Mouse (Mus musculus) left cerebral cortex, adult 6 months (tissue): ENCODE data around the gene Prss34. TPM values are rescaled to one million over a fixed set of nuclear protein-coding genes. Genes with fewer than 3 reads are reported as not detected.

Experiments used
- long read RNA-seq, 2 experiments: library from polyadenylated mRNA; unstranded; transcript quantifications; one replicate each; pipeline ENCODE4 v2.0.0; 2019 to 2020
- polyA plus RNA-seq: library from polyadenylated mRNA; unstranded; fragments of <200 nt; fragmentation: Nextera tagmentation; gene quantifications from 2 replicates; pipeline ENCODE4 v1.2.3, GENCODE M21; 2021

The Prss34 gene
- polyA plus RNA-seq, result not detected in 2 replicates
- long read RNA-seq, experiment 1, result 0 reads
- long read RNA-seq, experiment 2, result 0 reads

DNA sequence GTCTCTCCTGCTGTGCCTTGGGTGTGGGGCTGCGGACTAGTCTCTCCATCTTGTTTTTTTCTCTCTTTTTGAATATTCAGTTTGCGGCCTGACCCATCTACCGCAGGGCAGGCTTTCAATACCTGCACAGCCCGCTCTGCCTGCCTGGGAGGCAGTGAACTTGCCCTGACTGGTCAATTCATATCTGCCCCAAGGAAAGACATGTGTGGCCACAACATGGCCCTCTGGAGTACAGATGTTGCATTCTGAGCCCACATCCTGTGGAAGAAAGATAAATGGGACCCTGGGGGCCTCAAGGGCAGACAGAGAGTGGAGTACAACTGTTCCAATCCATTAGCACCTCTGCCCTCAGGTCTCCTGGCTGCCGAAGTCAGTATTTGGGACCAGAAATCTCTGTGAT, at the start of gene Prss34:
Gene Prss34, plus strand, starts transcription at position 301 of the 400 bp plus-strand sequence.

DNA sequence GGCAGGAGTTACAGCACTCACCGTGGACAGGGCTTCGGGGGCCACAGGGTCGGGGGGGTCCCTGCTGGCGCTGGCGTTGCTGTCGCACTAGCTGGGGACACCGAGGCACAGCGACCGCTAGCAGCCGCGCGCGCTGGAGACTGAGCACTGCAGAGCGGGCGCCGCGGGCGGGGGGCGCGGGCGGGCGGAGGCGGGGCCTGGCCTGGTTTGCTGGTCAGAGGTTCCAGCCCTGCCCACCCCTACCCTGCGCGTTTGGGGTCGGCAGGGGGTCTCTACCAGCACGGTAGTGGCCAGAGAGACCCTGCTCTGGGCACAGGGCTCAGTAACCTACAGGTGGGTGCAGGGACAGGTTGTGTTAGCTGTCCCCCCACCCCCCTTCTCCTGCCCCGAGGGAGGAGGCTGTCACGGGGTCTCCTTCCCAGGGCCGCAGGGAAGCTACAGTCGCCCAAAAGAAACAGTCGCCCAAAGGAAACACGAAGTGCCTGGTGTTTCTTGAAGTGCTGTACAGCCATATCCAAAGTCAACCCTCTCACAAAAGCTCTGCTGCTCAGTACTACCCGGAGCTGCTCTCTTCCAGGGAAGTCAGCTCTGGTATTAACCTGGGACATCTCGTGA, 41.9 kb upstream of the Prss34 start, which contains the start of gene Baiap3:
Gene Baiap3, minus strand, starts transcription at position 225 of the 615 bp plus-strand sequence.

DNA sequence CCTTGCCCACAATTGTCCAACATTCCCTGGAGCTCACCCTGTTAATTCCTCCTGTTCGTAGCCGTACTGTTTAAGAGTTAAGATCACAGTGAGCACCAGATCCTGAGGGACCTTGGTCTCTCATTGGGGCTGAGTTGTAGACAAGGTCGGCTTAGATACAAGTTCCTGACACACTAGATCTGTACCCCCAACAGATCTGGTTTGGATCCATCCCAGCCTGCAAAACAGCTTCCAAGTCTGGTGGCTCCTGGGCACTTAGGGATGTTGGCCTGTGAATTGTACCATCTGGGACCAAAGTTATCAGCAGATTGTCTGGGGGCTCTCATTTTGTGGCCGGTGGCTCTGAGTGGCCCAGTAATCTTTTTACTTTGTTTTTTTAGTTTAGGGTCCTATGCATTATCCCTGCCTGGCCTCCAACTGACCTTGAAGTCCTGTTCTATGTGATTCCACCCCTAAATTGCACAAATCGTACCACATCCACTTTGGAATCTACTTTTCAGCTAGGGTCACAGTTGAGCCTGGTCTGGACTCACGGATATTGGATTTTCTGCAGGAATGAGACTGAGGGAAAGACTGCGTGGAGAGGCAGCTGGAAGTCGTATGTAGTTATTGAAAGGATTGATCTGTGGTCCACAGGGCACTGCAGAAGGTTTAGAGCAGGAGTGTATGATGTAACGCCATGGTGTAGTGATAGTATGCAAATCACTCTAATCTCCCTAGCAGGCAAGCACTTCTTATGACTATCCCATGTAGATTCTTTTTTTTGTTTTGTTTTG, 23.4 kb upstream of the Prss34 start, which contains the start of gene Ube2i:
Gene Ube2i, minus strand, starts transcription at position 52 of the 776 bp plus-strand sequence.

DNA sequence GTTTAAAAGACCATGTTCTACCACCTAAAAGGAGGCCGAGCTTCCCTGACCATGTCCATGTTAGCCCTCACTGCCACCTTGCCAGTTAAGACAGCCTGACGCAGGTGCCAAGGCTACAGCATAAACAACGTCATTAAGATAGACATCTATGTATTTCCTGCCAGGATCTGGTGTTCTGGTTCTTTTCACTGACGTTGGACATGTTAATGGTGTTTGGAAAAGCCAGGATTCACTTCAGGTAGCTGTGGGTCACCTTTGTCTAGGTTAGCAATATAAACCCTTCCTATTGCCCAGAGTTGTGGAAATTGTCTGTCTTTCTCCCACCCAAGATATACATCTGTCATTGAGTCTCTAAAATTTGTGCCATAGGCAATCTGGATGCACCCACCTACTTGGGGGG, 10.2 kb downstream of the Prss34 start, which contains the start of gene Prss28:
Gene Prss28, plus strand, starts transcription at position 301 of the 400 bp plus-strand sequence.

DNA sequence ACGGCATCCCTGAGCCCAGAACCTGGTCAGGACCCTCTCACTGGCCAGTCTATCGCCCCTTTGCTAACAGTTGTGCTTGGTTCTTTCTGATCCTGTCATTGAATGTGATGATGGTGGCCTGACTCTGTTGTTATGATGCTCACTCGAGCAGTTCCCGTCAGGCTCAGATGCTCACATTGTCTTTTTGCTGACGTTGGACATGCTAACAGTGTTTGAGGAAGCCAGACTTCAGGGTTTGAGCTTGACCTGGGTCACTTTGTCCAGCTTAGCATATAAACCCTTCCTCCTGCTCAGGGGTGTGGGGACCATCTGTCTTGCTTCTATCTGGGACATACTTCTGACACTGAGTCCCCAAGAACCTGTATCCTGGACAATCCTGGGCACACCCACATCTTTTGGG, 20.2 kb downstream of the Prss34 start, which contains the start of gene Prss29:
Gene Prss29, plus strand, starts transcription at position 301 of the 400 bp plus-strand sequence.

DNA sequence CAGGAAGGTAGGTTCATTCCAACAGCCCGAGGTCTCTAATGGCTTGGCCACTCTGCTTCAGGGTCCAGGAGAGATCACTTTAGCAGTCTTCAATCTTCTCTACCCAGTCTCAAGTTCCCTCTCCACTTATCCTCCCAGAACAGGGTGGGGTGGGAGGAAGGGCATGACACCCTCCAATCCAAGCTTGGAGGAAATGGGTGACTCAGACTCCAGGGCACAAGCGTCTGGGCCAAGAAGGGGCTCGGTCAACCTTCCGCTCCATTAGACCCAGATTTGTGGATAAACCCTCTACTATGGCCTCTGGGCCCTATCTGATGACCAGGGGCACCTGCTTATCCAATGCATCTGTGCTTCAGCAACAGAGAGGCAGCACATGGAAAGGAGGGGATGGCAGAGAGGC, 47.3 kb downstream of the Prss34 start, which contains the start of gene Tpsab1:
Gene Tpsab1, minus strand, starts transcription at position 101 of the 400 bp plus-strand sequence.

Other genes with a start within 250 kb of the Prss34 start
- 12.0 and 13.3 TPM in 2 replicates for gene Tmem204, start 214.8 kb upstream of the Prss34 start, polyA plus RNA-seq
- 7.1 and 7.9 TPM in 2 replicates for gene Telo2, start 182.4 kb upstream of the Prss34 start, polyA plus RNA-seq
- not detected in 2 replicates for gene Ptx4, start 177.6 kb upstream of the Prss34 start, polyA plus RNA-seq
- gene Clcn7, start 165.0 kb upstream of the Prss34 start, polyA plus RNA-seq, result 25.3 and 35.1 TPM in 2 replicates
- not detected in 2 replicates for gene Ccdc154, start 135.9 kb upstream of the Prss34 start, polyA plus RNA-seq
- gene Gm38655, start 122.9 kb upstream of the Prss34 start, polyA plus RNA-seq, result not detected in 2 replicates
- 22.1 and 26.2 TPM in 2 replicates for gene BC003965, start 113.8 kb upstream of the Prss34 start, polyA plus RNA-seq
- gene Unkl, start 110.0 kb upstream of the Prss34 start, polyA plus RNA-seq, result 11.8 and 14.0 TPM in 2 replicates
- 112 and 121 TPM in 2 replicates for gene Gnptg, start 58.3 kb upstream of the Prss34 start, polyA plus RNA-seq
- gene Tsr3, start 58.2 kb upstream of the Prss34 start, polyA plus RNA-seq, result 51.9 and 58.2 TPM in 2 replicates
- 3.1 and 5.1 TPM in 2 replicates for gene Baiap3, start 42.0 kb upstream of the Prss34 start, polyA plus RNA-seq
- gene Ube2i, start 23.8 kb upstream of the Prss34 start, polyA plus RNA-seq, result 202 and 227 TPM in 2 replicates
- not detected in 2 replicates for gene Prss28, start 10.3 kb downstream of the Prss34 start, polyA plus RNA-seq
- gene Prss29, start 20.3 kb downstream of the Prss34 start, polyA plus RNA-seq, result not detected in 2 replicates
- gene Tpsab1, start 47.2 kb downstream of the Prss34 start, polyA plus RNA-seq, result not detected in 2 replicates
- not detected in 2 replicates for gene Tpsb2, start 67.9 kb downstream of the Prss34 start, polyA plus RNA-seq
- gene Tpsg1, start 70.9 kb downstream of the Prss34 start, polyA plus RNA-seq, result not detected in 2 replicates
- gene Cacna1h, start 135.4 kb downstream of the Prss34 start, polyA plus RNA-seq, result 7.7 and 8.6 TPM in 2 replicates
- 0.15 and 0.77 TPM in 2 replicates for gene Tekt4, start 156.2 kb downstream of the Prss34 start, polyA plus RNA-seq
- 0.23 and 0.34 TPM in 2 replicates for gene Sstr5, start 198.9 kb downstream of the Prss34 start, polyA plus RNA-seq